Mouse (Mus musculus) lung, postnatal 36 days (tissue): ENCODE measurements around the gene Gm49027.

ENCODE experiments used
- DNase-seq: peaks from one replicate; pipeline ENCODE4 v3.0.0; 2022; ENCODE audit warnings: mixed read lengths

Gm49027 gene

DNA sequence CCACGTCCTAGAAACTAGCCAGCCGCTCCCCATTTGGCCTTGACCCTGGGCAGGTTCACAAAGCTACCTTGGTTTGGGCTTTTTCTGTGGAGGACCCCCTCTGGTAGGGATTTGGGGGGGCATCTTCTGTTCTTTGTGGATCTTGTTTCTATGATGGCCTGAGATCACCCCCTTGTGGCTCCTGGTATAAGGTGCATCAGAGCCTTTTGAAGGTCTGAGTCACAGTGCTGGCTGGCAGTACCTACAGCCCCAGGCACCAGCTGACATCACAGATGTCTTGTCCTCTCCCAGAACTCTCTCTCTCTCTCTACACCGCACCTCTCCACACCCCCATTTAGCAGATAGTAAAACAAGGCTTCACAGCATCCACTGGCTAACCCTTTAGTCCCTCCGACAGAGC, 25.6 kb downstream of the Gm49027 start:
- DNase-seq, result peak; percentile 39

DNA sequence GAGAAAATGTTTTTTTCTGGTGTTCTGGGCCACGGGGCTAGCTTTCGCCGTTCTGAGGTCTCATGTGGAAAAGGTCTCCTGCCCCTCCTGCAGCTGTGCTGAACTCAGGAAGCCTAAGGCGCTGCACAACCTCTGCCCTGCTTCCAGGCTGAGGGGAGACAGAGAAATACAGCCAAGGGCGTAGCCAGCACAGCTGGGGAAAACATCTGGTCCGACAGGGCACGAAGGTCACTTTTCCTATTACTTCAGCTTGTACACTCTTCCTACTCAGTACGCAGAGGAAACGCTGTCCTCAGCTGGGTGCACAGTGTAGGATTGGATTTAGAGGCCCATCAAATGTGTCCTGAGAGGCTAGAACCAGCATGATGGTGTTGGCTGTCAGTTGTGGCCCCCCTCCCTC, 35.4 kb downstream of the Gm49027 start:
- no peak for DNase-seq

- DNase-seq, result no peak
Measured at GRCm38 (mm10) chr5:123489112-123489785, 36.0 kb downstream of the Gm49027 start, which contains the start of the genes Lrrc43 and Il31. Gene Lrrc43, plus strand, starts transcription at chr5:123489305. Gene Il31, minus strand, starts transcription at chr5:123489489.

GRCm38 (mm10) chr5:123487659-123488395, 37.5 kb downstream of the Gm49027 start:
- DNase-seq, result no peak

GRCm38 (mm10) chr5:123473817-123474216, 51.5 kb downstream of the Gm49027 start:
- no peak for DNase-seq

DNA sequence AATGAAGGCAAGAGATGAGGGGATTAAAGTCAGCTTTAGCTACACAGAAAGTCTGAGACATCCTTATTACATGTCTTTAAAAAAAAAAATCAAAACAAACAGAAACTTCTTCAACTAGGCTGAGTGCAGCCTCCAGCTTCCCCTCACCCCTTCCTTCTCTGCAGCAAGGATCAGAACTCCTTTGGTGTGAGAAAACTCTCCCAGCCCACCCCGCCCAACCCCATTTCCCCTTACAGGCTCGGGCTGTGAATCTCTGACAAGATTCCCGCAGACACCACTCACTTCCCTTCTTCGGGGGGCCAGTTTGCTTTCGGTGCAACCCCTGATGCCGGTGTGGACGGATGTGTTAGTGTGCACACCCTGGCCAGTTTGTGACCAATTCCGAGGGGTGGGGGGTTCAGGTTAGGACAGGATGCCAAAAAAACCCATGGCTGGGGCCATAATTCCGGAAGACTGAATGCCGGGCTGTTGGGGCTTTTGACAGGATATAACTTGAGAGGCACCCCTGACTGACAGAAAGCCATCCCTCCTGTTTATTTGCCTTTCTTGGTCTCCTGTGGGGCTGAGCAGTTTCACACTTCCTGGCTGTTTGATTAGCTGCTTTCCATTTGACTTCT, 54.4 kb downstream of the Gm49027 start:
- DNase-seq, result no peak

GRCm38 (mm10) chr5:123464638-123465037, 60.6 kb downstream of the Gm49027 start:
- no peak for DNase-seq
